Mouse (Mus musculus): ENCODE results near the gene Ppp2r5d. TPM values are rescaled to one million over a fixed set of nuclear protein-coding genes. Genes with fewer than 3 reads are reported as not detected.

Ppp2r5d gene
- total RNA-seq, 1 experiment = 73.0 TPM

- in situ Hi-C loops (cut with MboI; ENCODE audit: low sequenced_read_pairs in 2 of 2, unreplicated experiment in 2 of 2) = no loop called here
- Histone ChIP-seq H3K27ac (ENCODE audit: insufficient read depth, low read depth, low read length, poor library complexity, severe bottlenecking) (no peak overlapping the region; the same call in 1 of the 2 replicates), H3K36me3 (ENCODE audit: control insufficient read depth, insufficient read depth, low read length, poor library complexity, severe bottlenecking) (peaks cover 31% of the 10 kb centered on the region), H3K9ac (ENCODE audit: insufficient read depth, low read depth, low read length, poor library complexity, severe bottlenecking) (no peak overlapping the region), H3K4me3 (ENCODE audit: insufficient read depth in 1 of 2, low read depth in 1 of 2, low read length in 2 of 2, poor library complexity in 1 of 2, severe bottlenecking in 1 of 2) (no peak overlapping the region), H3K4me1 (ENCODE audit: control insufficient read depth in 2 of 2, insufficient read depth in 2 of 2, low read length in 2 of 2, poor library complexity in 1 of 2) (peaks cover 4 to 11% of the 10 kb centered on the region in 2 experiments; a peak in 3 of 4 replicates), H3K9me3 (ENCODE audit: control insufficient read depth, insufficient read depth, low read depth, low read length) (no peaks in the 10 kb centered on the region)
- DNase-seq (ENCODE audit: low read depth, low spot score) = no peak
- no peak for TF ChIP-seq HCFC1 (IDR thresholded peaks at IDR 0.05; ENCODE audit: borderline replicate concordance, insufficient read depth, low read length)
- TF ChIP-seq MAFK (IDR thresholded peaks at IDR 0.05; ENCODE audit: insufficient read depth, low read depth, low read length) = no peak
- no peak for TF ChIP-seq ZC3H11A (IDR thresholded peaks at IDR 0.05; ENCODE audit: borderline replicate concordance, low read depth, low read length)
- no peak for TF ChIP-seq ZNF384 (IDR thresholded peaks at IDR 0.05; ENCODE audit: low read depth, low read length)
- TF ChIP-seq CHD2 (IDR thresholded peaks at IDR 0.05; ENCODE audit: low read depth, low read length) = no peak
Measured at GRCm38 (mm10) chr17:46669911-46670310, 35.0 kb downstream of the Ppp2r5d start.

GRCm38 (mm10) chr17:46667712-46668111, 37.2 kb downstream of the Ppp2r5d start:
- H3K9me3 ChIP-seq (ENCODE audit: control insufficient read depth, insufficient read depth, low read depth, low read length) = no peaks in the 10 kb centered on the region
- no peak overlapping the region for H3K27ac ChIP-seq (ENCODE audit: insufficient read depth, low read depth, low read length, poor library complexity, severe bottlenecking)
- no peak for TF ChIP-seq ZC3H11A (IDR thresholded peaks at IDR 0.05; ENCODE audit: borderline replicate concordance, low read depth, low read length)
- H3K4me3 ChIP-seq (ENCODE audit: insufficient read depth in 1 of 2, low read depth in 1 of 2, low read length in 2 of 2, poor library complexity in 1 of 2, severe bottlenecking in 1 of 2) = no peak overlapping the region
- H3K9ac ChIP-seq (ENCODE audit: insufficient read depth, low read depth, low read length, poor library complexity, severe bottlenecking) = no peak overlapping the region
- no peak for DNase-seq (ENCODE audit: low read depth, low spot score)
- peaks cover 4 to 10% of the 10 kb centered on the region in 2 experiments; a peak in 3 of 4 replicates for H3K4me1 ChIP-seq (ENCODE audit: control insufficient read depth in 2 of 2, insufficient read depth in 2 of 2, low read length in 2 of 2, poor library complexity in 1 of 2)
- H3K36me3 ChIP-seq (ENCODE audit: control insufficient read depth, insufficient read depth, low read length, poor library complexity, severe bottlenecking) = peaks cover 47% of the 10 kb centered on the region
- in situ Hi-C loops (cut with MboI; ENCODE audit: low sequenced_read_pairs in 2 of 2, unreplicated experiment in 2 of 2) = no loop called here

GRCm38 (mm10) chr17:46662730-46663129, 42.2 kb downstream of the Ppp2r5d start:
- DNase-seq (ENCODE audit: low read depth, low spot score) = no peak
- Histone ChIP-seq H3K4me3 (ENCODE audit: insufficient read depth in 1 of 2, low read depth in 1 of 2, low read length in 2 of 2, poor library complexity in 1 of 2, severe bottlenecking in 1 of 2) (no peak overlapping the region), H3K36me3 (ENCODE audit: control insufficient read depth, insufficient read depth, low read length, poor library complexity, severe bottlenecking) (peaks cover 58% of the 10 kb centered on the region), H3K27ac (ENCODE audit: insufficient read depth, low read depth, low read length, poor library complexity, severe bottlenecking) (no peak overlapping the region), H3K4me1 (ENCODE audit: control insufficient read depth in 2 of 2, insufficient read depth in 2 of 2, low read length in 2 of 2, poor library complexity in 1 of 2) (peaks cover 0 to 7% of the 10 kb centered on the region in 2 experiments; a peak in 2 of 4 replicates), H3K9me3 (ENCODE audit: control insufficient read depth, insufficient read depth, low read depth, low read length) (no peaks in the 10 kb centered on the region), H3K9ac (ENCODE audit: insufficient read depth, low read depth, low read length, poor library complexity, severe bottlenecking) (no peak overlapping the region)
- TF ChIP-seq ZC3H11A (IDR thresholded peaks at IDR 0.05; ENCODE audit: borderline replicate concordance, low read depth, low read length) (no peak), ZNF384 (IDR thresholded peaks at IDR 0.05; ENCODE audit: low read depth, low read length) (no peak), HCFC1 (IDR thresholded peaks at IDR 0.05; ENCODE audit: borderline replicate concordance, insufficient read depth, low read length) (no peak), CHD2 (IDR thresholded peaks at IDR 0.05; ENCODE audit: low read depth, low read length) (no peak), MAFK (IDR thresholded peaks at IDR 0.05; ENCODE audit: insufficient read depth, low read depth, low read length) (no peak)
- in situ Hi-C loops (cut with MboI; ENCODE audit: low sequenced_read_pairs in 2 of 2, unreplicated experiment in 2 of 2) = no loop called here

GRCm38 (mm10) chr17:46661981-46662380, 42.9 kb downstream of the Ppp2r5d start:
- H3K27ac ChIP-seq (ENCODE audit: insufficient read depth, low read depth, low read length, poor library complexity, severe bottlenecking) = no peak overlapping the region
- no peak overlapping the region for H3K4me3 ChIP-seq (ENCODE audit: insufficient read depth in 1 of 2, low read depth in 1 of 2, low read length in 2 of 2, poor library complexity in 1 of 2, severe bottlenecking in 1 of 2)
- TF ChIP-seq ZNF384 (IDR thresholded peaks at IDR 0.05; ENCODE audit: low read depth, low read length) (no peak), HCFC1 (IDR thresholded peaks at IDR 0.05; ENCODE audit: borderline replicate concordance, insufficient read depth, low read length) (no peak), CHD2 (IDR thresholded peaks at IDR 0.05; ENCODE audit: low read depth, low read length) (no peak), ZC3H11A (IDR thresholded peaks at IDR 0.05; ENCODE audit: borderline replicate concordance, low read depth, low read length) (no peak), MAFK (IDR thresholded peaks at IDR 0.05; ENCODE audit: insufficient read depth, low read depth, low read length) (no peak)
- peaks cover 60% of the 10 kb centered on the region for H3K36me3 ChIP-seq (ENCODE audit: control insufficient read depth, insufficient read depth, low read length, poor library complexity, severe bottlenecking)
- in situ Hi-C loops (cut with MboI; ENCODE audit: low sequenced_read_pairs in 2 of 2, unreplicated experiment in 2 of 2) = no loop called here
- peaks cover 0 to 7% of the 10 kb centered on the region in 2 experiments; a peak in 1 of 4 replicates for H3K4me1 ChIP-seq (ENCODE audit: control insufficient read depth in 2 of 2, insufficient read depth in 2 of 2, low read length in 2 of 2, poor library complexity in 1 of 2)
- no peak overlapping the region for H3K9ac ChIP-seq (ENCODE audit: insufficient read depth, low read depth, low read length, poor library complexity, severe bottlenecking)
- no peaks in the 10 kb centered on the region for H3K9me3 ChIP-seq (ENCODE audit: control insufficient read depth, insufficient read depth, low read depth, low read length)
- DNase-seq (ENCODE audit: low read depth, low spot score) = no peak

GRCm38 (mm10) chr17:46661351-46661750, 43.6 kb downstream of the Ppp2r5d start:
- H3K9me3 ChIP-seq (ENCODE audit: control insufficient read depth, insufficient read depth, low read depth, low read length) = no peaks in the 10 kb centered on the region
- peaks cover 62% of the 10 kb centered on the region for H3K36me3 ChIP-seq (ENCODE audit: control insufficient read depth, insufficient read depth, low read length, poor library complexity, severe bottlenecking)
- no peak for TF ChIP-seq ZC3H11A (IDR thresholded peaks at IDR 0.05; ENCODE audit: borderline replicate concordance, low read depth, low read length)
- TF ChIP-seq ZNF384 (IDR thresholded peaks at IDR 0.05; ENCODE audit: low read depth, low read length) = no peak
- TF ChIP-seq HCFC1 (IDR thresholded peaks at IDR 0.05; ENCODE audit: borderline replicate concordance, insufficient read depth, low read length) = no peak
- TF ChIP-seq CHD2 (IDR thresholded peaks at IDR 0.05; ENCODE audit: low read depth, low read length) = no peak
- no peak overlapping the region for H3K27ac ChIP-seq (ENCODE audit: insufficient read depth, low read depth, low read length, poor library complexity, severe bottlenecking)
- no peak overlapping the region for H3K9ac ChIP-seq (ENCODE audit: insufficient read depth, low read depth, low read length, poor library complexity, severe bottlenecking)
- in situ Hi-C loops (cut with MboI; ENCODE audit: low sequenced_read_pairs in 2 of 2, unreplicated experiment in 2 of 2) = no loop called here
- no peak for DNase-seq (ENCODE audit: low read depth, low spot score)
- no peak overlapping the region for H3K4me3 ChIP-seq (ENCODE audit: insufficient read depth in 1 of 2, low read depth in 1 of 2, low read length in 2 of 2, poor library complexity in 1 of 2, severe bottlenecking in 1 of 2)
- peaks cover 0 to 8% of the 10 kb centered on the region in 2 experiments; a peak in 1 of 4 replicates for H3K4me1 ChIP-seq (ENCODE audit: control insufficient read depth in 2 of 2, insufficient read depth in 2 of 2, low read length in 2 of 2, poor library complexity in 1 of 2)

Data from ES-E14 (cell line).